Mouse (Mus musculus) megakaryocyte-erythroid progenitor cell, adult 5-6 weeks (primary cell): ENCODE data around the gene Ywhah. TPM values are rescaled to one million over a fixed set of nuclear protein-coding genes. Genes with fewer than 3 reads are reported as not detected.
A peak's percentile ranks its signal among the peaks of the same experiment; 100 is the strongest.
"Not testable (repeated sequence)": the region's sequence is repeated elsewhere in the genome, so short reads cannot be mapped to it uniquely, and the experiment has no call there.

Source experiments
- ATAC-seq: replicated peaks from 2 replicates; pipeline ENCODE4 v1.8.0; 2016; ENCODE audit warnings: mild to moderate bottlenecking, inconsistent platforms; ENCODE audit not compliant: severe bottlenecking, poor library complexity, low FRiP score, low TSS enrichment
- total RNA-seq, 2 experiments: library from RNA; stranded (forward) in 1 of 2; stranded (reverse) in 1 of 2; fragments of 200-1000, 215-1000 nt in 1 of 2; fragments of >200 nt in 1 of 2; fragmentation: Nextera tagmentation in 1 of 2; gene quantifications; 2 replicates each; pipeline ENCODE4 v1.2.3; 2014 to 2017

The Ywhah gene
- total RNA-seq, 2 experiments from 2014 or later, result 135 to 310 TPM

DNA sequence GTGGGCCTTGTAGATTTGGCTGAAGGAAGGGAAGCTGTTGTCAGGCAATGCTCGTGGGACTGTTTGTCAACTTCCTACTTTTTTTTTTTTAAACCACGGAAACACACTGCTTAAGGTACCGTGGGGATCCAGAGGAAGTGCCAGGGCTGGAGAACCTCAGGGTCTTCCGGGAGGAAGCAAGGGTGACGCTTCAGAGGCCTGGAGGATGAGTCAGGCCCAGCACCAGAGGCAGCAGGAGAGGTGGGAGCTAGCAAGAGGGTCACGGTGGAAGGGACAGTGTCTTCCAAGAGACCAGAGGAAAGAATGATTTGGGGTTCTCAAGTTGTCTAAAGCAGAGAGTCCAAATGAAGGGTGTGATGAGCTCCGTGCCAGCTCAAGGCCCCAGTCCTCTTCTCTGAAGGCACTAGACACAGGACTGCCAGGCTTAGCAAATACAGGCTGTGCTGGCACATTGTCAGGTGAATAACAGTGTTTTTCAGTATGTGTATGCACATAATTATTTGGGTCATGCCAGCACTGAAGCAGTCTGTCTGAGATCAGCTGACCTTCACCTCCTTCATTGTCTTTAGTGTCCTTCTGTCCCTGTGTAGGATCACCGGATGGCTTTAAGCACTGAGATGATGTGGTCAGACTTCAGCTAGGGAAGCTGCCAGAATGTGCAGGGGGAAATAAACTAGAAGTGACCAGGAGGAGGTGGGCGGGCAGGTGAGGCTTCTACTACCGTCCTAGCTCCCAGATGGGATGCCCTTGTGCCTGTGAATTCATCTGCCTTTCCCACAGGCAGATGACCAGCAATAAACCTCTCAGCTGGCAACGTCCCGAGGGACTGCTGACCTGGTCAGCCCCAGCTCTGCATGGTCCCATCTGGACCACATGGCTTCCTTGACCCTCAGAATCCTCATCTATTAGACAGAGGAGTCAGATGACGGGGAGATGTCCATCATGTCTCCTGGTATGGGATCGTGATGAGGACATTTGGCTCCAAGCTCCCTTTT, 8.5 kb upstream of the Ywhah start:
- ATAC-seq, result no peak

DNA sequence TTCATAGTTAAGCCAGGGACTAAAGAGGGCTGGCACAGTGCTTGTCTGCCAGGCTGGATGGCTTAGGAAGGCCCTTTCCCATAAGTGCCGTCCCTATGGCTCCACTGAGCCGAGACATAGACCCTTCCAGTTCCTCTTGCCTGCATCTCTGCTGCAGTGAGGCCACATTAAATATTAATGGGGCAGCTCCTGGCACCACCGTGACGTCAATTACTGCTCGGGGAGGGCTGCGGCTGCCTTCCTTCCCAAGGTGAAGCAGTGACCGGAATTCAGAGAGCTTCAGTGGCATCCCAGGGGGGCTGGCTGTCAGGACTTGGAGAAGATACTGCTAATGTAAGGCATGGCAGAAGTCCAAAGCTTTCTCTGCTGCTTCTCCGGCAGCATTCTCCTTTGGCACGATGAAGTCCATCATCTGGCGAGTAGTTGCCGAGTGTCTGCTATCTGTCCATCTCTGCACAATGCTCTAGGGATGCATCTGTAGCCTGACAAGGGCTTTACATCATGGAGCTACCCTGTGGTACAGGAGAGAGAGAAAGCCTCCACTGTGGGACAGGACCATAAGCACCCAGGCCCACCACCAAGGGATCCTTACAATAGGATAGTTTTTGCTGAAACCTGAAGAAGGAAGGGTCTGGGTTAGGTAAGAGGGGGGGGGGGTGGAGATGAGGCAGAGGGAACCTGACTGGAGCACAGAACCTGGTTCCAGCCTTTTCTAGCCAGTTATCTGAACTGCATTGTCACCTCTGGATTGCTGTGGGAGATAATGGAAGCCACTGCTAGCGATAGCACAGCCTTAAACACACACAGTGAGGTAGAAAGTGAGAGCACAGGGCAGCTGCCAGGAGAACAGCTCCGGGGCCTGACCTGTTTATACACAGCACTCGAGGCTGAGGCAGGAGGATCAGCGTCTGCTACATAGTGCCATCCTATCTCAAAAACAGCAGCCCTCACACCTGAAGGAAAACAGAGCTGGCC, 7.2 kb upstream of the Ywhah start:
- peak; percentile 28; the same call in 1 of the 2 replicates for ATAC-seq

DNA sequence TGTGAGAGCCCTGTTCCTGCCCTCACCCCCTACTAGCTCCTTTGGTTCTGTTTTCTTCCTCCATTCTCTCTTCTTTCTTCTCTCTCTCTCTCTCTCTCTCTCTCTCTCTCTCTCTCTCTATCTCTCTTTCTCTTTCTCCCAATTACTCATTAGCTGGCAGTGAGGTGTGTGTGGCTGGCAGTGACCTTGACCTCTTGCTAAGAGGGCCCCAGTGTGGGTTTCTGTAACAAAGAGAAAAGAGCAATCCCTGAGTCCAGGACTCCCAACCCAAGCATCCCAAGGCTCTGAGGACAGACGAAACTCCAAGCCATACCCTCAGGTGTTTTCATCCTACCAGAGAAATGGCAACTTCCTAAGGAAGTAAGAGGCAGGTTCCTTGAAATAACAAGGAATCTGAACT, 4.5 kb upstream of the Ywhah start:
- no peak for ATAC-seq

DNA sequence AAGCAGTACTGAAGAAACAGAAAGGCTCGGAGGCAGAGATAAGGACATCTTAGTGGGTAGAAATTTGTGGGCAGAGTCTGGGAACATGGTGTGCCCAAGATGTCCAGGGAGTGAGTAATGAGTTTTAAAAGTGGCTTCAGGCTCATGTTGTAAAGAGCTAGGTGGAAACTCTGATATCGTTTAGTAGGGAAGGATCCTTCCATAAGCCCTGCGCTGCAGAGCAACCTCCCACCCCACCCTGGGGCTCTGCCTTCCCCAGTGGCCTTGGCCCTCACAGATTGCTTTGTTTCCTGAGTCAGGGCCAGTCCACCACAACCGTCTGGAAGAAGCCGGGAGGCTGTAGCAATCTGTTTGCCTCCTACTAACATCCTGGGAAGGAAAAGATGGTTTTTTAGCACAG, 3.0 kb upstream of the Ywhah start:
- ATAC-seq, result no peak

DNA sequence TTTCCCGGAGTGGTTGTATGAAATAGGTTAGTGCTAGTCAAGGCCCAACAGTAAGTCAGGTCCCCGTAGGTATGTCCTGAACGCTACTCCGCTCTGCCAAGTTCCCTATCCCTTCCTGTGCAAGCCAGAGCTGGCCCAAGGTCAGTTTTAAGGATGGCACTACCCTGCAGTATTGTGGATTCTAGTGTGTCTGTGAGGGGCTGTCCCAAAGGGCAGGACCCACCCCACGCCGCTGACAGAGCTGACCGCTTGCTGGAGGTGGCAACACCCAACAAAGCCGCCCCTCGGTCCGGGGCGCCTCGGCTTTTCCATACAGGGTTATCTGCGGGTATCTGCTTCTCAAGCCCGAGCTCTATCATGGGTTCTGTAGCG, 441 bp upstream of the Ywhah start:
- no peak for ATAC-seq

DNA sequence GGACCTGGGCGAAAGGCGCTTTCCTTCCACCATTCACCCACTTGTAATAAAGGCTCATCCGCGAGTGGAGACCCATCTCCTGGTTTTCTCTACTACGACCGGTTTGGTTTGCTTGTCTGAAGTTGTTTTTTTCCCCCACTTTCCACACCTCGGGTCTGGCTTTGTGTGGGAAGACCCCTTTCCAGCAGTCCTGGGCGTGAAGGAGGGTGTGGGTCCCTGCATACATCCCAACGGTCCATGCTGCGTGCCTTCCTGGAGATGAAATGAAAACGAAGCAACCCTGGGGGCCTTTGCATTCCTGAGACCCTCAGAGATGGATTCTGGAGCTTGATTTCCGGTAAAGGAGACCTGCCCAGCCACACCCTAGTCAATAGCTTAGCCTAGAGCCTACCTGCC, 808 bp downstream of the Ywhah start:
- no peak for ATAC-seq

DNA sequence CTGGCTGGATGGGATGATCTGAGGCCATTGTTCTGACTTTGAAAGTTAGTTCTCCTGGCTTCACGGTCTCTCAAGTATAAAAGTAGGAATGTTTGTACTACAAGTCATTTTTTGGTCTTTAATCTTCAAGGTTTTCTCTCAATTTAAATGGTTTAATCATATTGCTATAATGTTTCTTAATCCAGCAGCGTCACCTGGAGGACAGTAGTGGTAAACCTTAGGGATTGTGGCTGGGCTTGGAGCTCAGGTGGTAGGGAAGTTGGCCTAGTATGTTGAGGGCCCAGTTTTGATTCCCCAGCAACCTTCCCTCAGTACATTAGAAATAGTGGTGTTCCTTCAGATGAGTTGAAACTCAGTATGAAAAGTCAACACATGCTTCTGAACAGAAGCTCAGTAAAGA, 3.0 kb downstream of the Ywhah start:
- no peak for ATAC-seq

DNA sequence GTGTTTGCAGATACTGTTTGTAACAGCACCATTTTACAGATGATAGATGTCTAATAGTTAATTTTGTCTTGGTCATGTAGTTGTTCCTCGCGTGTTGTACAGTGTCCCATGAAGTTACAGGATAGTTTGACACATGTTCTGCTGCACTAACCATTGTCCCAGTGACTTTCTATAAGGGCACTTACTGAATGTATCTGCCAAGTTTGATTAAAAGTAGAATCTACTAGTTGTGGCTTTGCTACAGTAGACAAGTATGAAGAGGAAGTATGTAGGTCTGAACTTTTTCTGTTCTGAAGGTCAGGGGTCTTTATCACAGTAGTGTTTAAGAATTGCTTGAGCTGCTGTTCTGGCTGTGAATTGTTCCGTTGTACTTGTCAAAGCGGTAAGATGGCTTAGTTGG, 4.7 kb downstream of the Ywhah start:
- no peak for ATAC-seq

DNA sequence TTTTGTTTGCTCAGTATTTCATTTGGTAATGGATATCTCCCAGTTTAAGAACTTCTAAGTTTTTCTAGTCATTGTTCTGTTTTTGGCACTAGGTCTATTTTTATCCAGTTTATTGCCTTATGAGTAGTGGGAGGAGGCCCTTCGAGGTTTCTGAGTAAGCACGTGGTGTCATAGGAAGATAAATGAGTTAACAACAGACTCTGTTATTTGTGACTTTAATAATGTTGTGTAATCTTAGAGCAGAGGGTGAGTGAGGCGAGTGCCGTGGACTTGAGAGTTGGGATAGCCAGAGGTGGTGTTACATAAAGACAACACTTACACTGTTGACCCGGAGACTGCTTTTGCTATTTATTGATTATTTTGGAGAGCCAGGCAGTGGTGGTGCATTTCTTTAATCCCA, 5.9 kb downstream of the Ywhah start:
- ATAC-seq, result 0 out of 2 replicates have a peak, but pooled peaks have one; percentile 10

DNA sequence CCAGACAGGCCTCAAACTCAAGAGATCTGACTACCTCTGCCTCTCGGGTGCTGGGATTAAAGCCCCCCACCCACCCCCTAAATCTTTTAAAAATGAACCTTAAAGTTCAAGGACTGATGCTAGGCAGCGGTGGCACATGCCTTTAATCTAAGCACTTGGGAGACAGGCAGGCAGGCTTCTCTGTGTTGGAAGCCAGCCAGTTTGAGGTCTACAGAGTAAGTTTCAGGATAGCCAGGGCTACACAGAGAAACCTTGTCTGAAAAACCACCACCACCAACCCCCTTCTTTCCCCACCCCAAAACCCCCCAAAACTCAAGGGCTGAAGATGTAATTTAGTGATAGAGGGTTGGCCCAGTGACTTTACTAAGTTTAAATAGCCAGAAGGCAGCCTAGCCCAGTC, 10.0 kb downstream of the Ywhah start:
- ATAC-seq, result no peak

DNA sequence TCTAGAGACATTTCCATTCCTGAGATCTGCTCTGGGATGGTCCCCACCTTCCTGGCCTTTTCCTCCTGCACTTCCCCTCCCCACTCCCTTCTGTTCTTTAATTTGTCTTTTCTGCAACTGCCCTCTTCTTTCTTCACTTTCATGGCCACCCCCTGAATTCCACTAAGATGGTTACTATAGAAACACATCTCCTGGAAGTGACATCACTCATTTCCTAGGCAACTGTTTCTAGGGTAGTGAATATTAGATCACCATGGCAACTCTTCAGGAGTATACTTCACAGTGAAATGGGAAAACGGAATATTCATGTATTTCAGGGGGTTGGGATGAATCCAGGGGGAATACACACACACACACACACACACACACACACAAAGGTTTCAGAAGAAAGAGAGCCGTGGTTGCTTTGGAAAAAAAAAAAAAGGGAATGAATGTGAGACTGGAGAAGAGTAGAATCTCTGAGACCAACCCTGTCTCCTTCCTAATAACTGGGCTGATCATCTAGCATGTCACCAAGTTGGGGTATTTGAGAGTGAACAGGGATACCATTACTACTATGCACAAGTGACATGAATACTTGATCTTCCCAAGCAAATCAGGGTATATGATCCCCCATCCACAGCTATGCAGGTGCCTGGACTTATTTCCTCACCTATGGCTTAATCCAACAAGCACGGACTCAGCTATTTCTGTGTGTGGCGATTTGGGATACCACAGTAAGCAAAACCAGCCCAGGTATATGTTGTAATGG, 12.0 kb downstream of the Ywhah start:
- ATAC-seq, result no peak

DNA sequence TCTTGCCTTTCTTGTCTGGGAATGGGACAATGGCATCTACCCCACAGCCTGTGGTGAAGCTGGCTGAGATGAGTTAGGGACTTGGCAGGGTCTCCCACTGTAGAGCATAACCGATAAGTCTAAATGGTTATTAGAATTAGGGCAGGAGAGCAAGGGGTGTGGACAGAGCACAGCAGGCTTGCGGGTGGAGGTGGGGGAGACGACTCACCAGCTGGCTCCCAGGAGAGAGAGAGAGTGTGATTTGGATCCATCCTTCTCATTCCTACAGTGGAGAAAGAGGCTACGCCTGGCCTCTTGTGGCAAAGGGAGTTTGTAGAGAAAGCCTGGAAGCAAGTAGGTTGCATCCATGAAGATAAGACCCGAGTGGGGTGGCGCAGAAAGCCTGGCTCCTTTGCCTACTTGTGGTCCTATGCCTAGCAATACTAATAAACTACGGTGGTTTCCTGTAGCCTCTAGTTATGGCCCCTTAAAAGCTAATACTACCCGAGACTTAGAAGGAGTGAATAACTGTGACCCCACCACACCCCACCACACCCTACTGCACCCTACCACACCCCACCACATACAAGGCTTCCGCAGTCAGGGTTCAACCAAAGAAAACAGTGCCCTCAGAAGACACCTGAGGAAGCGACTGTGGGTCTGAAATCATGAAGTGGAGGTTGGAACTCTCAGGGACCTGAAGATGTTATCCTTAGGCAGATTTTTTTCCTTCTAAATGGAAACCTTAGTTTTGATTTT, 13.6 kb downstream of the Ywhah start:
- no peak for ATAC-seq

DNA sequence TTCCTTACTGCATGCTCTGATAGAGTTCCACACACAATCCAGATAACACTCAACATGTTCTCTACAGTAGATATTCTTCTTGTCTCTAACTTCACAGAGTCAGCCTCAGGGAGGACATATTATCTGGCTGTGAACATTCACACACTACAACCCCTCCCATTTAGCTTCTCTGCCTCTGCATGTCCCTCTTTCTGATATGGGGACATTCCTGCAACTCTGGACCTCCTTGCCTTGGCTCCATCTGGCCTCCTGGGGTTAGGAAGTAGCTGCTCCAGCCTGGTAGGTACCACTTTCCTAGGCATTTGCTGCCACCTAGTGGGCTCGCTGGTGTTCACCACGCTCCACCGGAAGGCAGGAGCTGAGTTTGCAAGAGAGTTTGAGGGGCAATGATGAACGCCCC, 14.5 kb downstream of the Ywhah start:
- peak; percentile 87 for ATAC-seq

DNA sequence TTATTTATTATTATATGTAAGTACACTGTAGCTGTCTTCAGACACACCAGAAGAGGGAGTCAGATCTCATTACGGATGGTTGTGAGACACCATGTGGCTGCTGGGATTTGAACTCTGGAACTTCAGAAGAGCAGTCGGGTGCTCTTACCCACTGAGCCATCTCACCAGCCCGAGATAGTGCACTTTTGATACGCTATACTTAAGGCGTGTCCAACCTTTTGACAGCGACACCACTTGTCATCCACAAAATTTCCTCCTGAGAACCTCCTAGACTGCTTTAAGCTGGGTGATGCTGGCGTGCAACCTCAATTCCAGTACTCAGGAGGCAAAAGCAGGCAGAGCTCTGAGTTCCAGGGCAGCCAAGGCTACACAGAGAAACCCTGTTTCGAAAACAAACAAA, 15.0 kb downstream of the Ywhah start:
- not testable (repeated sequence) for ATAC-seq

DNA sequence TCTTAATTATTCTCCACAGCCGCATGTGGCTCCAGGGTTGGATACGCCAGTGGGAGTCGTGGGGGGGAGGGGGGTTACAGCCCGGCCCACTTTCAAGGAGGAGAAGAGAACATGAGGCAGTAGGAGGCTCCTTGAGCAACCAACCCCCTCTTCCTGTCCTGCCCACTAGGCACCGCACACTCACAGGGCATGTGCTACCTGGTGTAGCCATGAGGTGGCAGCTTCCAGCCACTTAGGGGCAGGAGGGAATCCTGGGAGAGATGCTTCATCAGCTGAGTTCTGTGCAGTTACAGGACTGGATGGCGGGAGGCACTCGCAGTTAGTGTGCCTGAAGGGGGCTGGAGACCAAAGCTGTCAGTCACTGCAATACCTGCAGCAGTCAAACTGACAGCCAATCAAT, 15.5 kb downstream of the Ywhah start:
- peak; percentile 70 for ATAC-seq

DNA sequence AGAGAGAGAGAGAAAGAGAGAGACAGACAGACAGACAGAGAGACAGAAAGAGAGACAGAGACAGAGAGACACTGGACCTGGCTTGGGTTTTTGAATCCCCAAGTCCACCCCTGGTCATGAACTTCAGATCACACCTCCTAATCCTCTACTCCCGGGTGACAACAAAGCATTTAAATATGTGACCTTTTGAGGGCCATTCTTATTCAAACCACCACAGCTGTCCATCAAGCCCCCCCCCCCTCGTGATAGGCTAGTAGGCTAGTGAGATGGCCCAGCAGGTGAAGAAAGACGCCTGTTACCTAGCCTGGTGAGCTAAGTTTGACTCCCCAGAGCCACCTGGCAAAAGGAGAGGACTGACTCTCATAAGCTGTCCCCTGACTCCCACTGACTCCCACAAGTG, 16.3 kb downstream of the Ywhah start:
- no peak for ATAC-seq

DNA sequence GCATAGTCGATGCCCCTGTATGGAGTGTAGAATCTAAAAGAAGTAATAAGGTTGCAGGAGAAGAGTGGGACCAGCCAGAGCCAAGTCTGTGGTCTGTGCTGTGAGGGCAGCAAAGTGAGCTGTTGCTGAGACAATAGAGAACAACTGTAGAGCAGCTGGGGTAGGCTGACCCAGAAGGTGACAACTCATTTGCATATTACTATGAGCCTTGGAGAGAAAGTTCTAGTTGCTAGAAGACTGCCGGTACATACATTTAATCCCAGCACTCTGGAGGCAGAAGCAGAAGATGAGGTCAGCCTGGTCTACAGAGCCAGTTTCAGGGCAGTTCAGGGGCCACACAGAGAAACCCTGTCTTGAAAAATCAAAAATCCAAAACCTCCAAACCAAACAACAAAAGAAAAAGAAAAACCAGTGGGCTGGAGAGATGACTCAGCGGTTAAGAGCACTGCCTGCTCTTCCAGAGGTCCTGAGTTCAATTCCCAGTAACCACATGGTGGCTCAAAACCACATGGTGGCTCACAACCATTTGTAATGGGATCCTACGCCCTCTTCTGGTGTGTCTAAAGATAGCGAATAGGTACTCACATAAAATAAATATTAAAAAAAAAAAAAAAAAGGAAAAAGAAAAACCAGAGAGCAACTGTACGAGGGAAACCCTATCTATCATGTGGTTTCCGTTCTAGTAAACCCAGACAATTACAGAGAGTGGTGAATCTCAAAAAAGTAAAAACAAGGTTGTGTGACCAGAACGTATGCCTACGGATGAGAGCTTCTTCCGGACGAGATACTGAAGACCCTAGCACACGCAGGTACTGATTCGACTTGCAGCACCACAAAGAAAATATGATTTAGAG, 20.3 kb downstream of the Ywhah start:
- no peak for ATAC-seq

DNA sequence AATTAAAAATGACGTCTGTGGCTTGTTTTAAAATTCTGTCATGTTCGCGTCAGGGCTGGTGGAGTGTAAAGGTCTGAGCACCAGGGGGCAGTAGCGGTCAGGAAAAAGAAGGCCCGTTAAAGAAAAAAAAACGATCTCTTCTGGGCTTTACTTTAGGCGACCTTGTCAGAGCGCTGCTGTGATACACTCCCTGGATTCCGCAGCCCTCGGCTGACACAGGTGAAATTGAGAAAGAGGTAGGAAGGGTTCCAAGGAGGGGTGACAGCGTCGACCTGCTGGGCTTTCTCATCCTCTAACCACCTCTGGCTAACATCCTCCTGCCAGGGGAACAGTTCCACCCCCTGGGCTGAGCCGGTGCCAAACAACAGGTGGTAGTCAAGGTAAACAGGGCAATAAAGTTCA, 20.9 kb downstream of the Ywhah start:
- ATAC-seq, result peak; percentile 84
